Mouse (Mus musculus): Measurements from ENCODE around the gene Ak1.

- peak; percentile 70 for TF ChIP-seq CTCF (IDR thresholded peaks at IDR 0.05; ENCODE audit: control insufficient read depth, insufficient read depth, low read length)
- no peak for TF ChIP-seq POLR2A (IDR thresholded peaks at IDR 0.05; ENCODE audit: borderline replicate concordance, control insufficient read depth, low read depth, low read length)
Measured at GRCm38 (mm10) chr2:32574901-32575585, 46.5 kb upstream of the Ak1 start.
